Mouse (Mus musculus) midbrain, embryonic 10.5 days (tissue): ENCODE measurements at regions not wholly inside any gene's neighbourhood (a gene's known extent, or its start where the extent isn't known, plus 50 kb on each side); places are given as distances from the start of the nearest gene placed in this dataset.

Experiments used
- DNase-seq: peaks from one replicate; pipeline ENCODE4 v3.0.0-alpha.2; 2017; ENCODE audit warnings: low spot score
- H3K27ac ChIP-seq: fragments of 300-500 bp; sonication (generic); replicated peaks from 2 replicates; pipeline ENCODE4 v1.5.1; 2016; ENCODE audit warnings: mild to moderate bottlenecking
- H3K27me3 ChIP-seq: fragments of 300-500 bp; sonication (generic); 2 replicates; pipeline ENCODE4 v1.6.1; 2016; ENCODE audit warnings: low read depth, mild to moderate bottlenecking; ENCODE audit not compliant: poor library complexity, severe bottlenecking
- H3K36me3 ChIP-seq: fragments of 300-500 bp; sonication (generic); 2 replicates; pipeline ENCODE4 v1.6.1; 2016; ENCODE audit warnings: mild to moderate bottlenecking, moderate library complexity
- H3K4me1 ChIP-seq: fragments of 300-500 bp; sonication (generic); 2 replicates; pipeline ENCODE4 v1.6.1; 2016
- H3K4me3 ChIP-seq: fragments of 300-500 bp; sonication (generic); 2 replicates; pipeline ENCODE4 v1.5.1; 2016; ENCODE audit warnings: mild to moderate bottlenecking, moderate library complexity
- H3K9me3 ChIP-seq: fragments of 300-500 bp; sonication (generic); replicated peaks from 2 replicates; pipeline ENCODE4 v1.6.1; 2016; ENCODE audit warnings: mild to moderate bottlenecking
- WGBS: fragments of 180-500 bp; shearing (Covaris S2); methylation state at CpG from one replicate; pipeline ENCODE4 v1.1.7; 2016; 5-methylcytosine and 5-hydroxymethylcytosine counted together

DNA sequence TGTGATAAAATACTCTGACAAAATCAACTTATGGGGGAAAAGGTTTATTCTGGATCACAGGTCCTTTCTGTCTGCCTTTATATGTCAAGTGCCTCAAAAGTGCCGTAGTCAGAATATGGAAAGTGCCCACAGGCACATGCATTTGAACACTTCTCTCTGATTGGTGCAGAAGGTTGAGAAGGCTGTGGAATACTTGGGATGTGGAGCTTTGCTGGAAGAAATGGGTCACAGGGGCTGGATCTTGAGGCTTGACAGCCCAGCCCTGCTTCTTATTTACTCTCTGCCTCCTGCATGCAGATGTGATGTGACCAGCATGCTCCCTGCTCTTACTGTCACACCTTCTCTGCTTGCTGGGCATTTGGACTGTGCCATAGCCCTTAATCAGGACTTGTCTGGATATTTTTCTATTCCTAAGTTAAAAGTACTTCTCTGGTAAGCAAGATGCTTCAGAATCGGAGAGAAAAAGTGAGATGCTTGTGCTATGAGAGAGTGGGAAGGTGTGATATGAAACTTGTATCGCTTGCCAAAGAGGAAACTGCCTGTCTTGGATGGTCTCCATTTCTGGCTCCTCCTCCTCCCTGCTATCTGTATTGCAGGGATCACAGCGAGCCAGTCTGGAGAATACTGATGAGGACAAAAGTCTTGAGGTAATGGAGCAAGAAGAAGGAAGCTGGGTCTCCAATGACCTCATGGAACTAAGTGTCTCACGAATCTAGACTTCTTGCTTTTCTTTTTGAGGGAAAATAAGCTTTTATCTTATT, 54.5 kb upstream of the Usp38 start:
- 82% methylated on average over 5 of the region's 5 CpGs for WGBS
- Histone ChIP-seq H3K27me3 (no peaks in the 10 kb centered on the region), H3K27ac (no peak overlapping the region), H3K4me3 (no peak overlapping the region), H3K4me1 (peaks cover 4% of the 10 kb centered on the region; the same call in 1 of the 2 replicates), H3K9me3 (no peaks in the 10 kb centered on the region), H3K36me3 (no peaks in the 10 kb centered on the region)
- DNase-seq = no peak

DNA sequence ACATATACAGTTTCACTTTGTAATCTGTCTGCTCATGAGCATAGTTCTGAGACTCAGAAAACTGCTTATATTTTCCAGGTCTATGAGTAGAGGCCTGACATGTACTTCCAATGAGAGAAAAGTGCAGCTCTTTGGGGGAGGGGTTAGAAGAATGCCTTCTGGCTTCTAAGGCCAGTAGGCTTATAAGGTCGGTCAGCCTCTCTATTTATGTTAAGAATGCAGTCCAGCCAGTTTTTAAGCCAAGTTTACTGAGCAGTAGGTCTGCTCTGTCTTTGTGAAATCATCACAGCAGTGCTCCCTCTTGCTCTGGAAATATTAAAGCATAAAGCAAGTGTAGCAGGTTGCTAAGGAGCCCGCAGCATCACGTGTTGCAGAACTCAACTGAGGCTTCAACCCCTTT, 53.8 kb upstream of the Usp38 start:
- Histone ChIP-seq H3K36me3 (no peaks in the 10 kb centered on the region), H3K27me3 (no peaks in the 10 kb centered on the region), H3K27ac (no peak overlapping the region), H3K9me3 (no peaks in the 10 kb centered on the region), H3K4me3 (no peak overlapping the region), H3K4me1 (peaks cover 4% of the 10 kb centered on the region; the same call in 1 of the 2 replicates)
- DNase-seq = no peak
- WGBS = 81% methylated on average over 3 of the region's 3 CpGs

DNA sequence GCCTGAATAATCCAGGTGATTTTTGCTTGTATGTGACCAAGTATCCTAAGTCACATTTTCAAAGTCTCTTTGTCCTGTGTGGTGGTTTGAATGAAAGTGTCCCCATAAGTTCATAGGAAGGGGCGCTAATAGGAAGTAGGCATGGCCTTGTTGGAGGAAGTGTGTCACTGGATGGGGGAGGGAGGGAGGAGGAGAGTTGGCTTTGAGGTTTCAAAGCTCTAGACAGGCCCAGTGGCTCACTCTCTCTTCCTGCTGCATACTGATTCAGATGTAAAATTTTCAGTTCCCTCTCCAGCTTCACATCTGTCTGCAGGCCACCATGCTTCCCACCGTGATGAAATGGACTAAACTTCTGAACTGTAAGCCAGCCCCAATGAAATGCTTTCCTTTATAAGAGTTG, 52.0 kb upstream of the Usp38 start:
- no peaks in the 10 kb centered on the region for H3K36me3 ChIP-seq
- 83% methylated on average over 2 of the region's 2 CpGs for WGBS
- DNase-seq = no peak
- no peak overlapping the region for H3K4me3 ChIP-seq
- no peaks in the 10 kb centered on the region for H3K27me3 ChIP-seq
- H3K4me1 ChIP-seq = peaks cover 4% of the 10 kb centered on the region; the same call in 1 of the 2 replicates
- H3K27ac ChIP-seq = no peak overlapping the region
- H3K9me3 ChIP-seq = no peaks in the 10 kb centered on the region
